Mouse (Mus musculus): ENCODE results near the gene Pa2g4.

DNA sequence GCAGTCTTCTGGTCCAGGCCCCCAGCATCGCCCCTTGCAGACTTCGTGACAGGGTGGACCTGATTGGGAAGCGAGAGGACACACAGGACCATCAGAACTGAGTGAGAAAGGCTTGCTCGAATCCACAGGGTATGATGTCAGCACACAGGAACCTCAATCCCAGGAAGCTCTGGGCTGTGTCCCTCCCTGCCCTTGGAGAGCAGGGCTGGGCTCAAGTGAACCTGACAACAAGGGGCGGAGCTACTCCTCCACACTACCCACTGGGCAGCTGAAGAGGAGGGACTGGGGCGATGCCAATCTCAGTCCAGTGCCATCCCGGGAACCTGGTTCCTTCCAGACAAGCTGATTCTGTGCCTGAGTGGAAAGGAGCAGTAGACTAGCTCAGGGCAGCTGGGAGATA is 17.9 kb upstream of the Pa2g4 start:
- no peak for TF ChIP-seq CTCF (conservative IDR thresholded peaks at IDR 0.05; ENCODE audit: low read length)
- no peak for TF ChIP-seq POU5F1 (IDR thresholded peaks at IDR 0.05; ENCODE audit: borderline replicate concordance, low read length)
